Mouse (Mus musculus): Measurements from ENCODE around the gene Srrm1.

GRCm38 (mm10) chr4:135326046-135326445 lies 27.1 kb downstream of the Srrm1 start:
- TF ChIP-seq CTCF (IDR thresholded peaks at IDR 0.05; ENCODE audit: low read depth): no peak
- no peak for TF ChIP-seq EP300 (optimal IDR thresholded peaks at IDR 0.05)

All from stomach, postnatal 0 days (tissue).